8 mouse cellular contexts compared by ENCODE assay signal in the genomic region with DNA sequence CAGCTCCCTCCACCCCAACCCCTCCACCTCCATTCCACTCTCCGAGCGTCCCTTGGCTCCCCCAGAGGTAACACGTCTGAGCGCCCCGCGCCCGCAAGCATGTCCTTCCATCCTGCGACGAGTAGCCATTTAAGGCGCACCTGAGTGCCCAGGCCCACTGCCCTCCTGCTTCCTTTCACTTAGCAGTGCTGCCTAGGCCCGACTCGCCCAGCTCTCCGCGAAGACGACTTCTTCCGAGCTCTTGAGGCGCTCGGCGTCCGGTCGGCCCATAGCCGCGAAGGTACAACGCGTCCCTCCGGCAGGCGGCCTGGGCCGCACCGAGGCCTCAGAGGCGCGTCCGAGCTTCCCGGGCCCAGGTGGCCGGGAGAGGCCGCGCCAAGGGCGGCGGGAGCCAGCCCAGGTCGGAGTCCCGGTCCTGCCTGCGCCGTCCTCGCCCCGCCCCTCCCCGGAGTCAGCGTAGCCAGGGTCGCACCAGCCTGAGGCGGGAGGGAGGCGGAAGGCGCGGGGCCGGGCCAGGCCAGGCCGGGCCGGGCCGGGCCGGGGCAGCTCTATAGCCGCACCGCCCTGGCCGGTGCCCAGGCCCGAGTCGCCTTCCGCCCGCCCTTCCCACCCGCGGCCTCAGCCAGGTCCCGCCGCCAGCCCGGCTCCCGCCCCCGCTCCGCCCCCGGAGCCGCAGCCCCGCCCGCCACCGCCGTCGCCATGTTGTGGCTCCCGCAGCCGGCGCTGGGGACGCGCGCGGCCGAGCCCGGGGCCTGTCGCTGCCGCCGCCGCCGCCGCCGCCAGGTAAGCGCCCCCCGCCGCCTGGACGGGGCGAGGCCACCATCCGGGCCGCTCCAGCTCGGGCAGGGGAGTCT. TPM values are rescaled to one million over a fixed set of nuclear protein-coding genes. Genes with fewer than 3 reads are reported as not detected.
A peak's percentile ranks its signal among the peaks of the same experiment; 100 is the strongest.
DNase-seq lines count a peak whose midpoint lies in the region; ATAC-seq lines count a peak whose summit lies in the region.

A gene (plus strand): TSS at position 702 of the 854 bp plus-strand sequence.

- peak; percentile 88 to 96 for DNase-seq in adrenal gland, adult (ENCODE audit: inconsistent age in 2 of 2, low spot score in 1 of 2)
- peak; percentile 77 for DNase-seq in embryo, embryonic 10 days (ENCODE audit: low spot score)
- peak; percentile 91 for DNase-seq in gastrocnemius, postnatal 10 days
- DNase-seq in induced T-regulatory cell, adult 2 months (ENCODE audit: low read depth): peak; percentile 84
- DNase-seq in left cerebral cortex, postnatal 14 days (ENCODE audit: low spot score in 2 of 2): peak; percentile 45 to 72
- DNase-seq in right cerebral cortex, postnatal 25 days: peak; percentile 85
- peak; percentile 82 to 84 for DNase-seq in urinary bladder, postnatal 4 days (ENCODE audit: low spot score in 2 of 2)

- ATAC-seq in megakaryocyte-erythroid progenitor cell, adult 5-6 weeks (replicated peaks; ENCODE audit: low FRiP score, low TSS enrichment, poor library complexity, severe bottlenecking): peak; percentile 37

- intact Hi-C loops in left cerebral cortex, postnatal 14 days (cut with DNase I): no loop called here

RNA-seq across cellular contexts. Expression of the gene that starts here (rescaled TPM):
- 10 to 100 TPM; 14.8 to 18.2 TPM for total RNA-seq in gastrocnemius, postnatal 10 days (2021)
- 10 to 100 TPM; 20.7 to 24.0 TPM for total RNA-seq in left cerebral cortex, postnatal 14 days (2021)
- 33.1 and 38.5 TPM in 2 replicates for total RNA-seq in megakaryocyte-erythroid progenitor cell, adult 5-6 weeks (2014; fragmentation: Nextera tagmentation)
- 12.5 TPM in 2 replicates for total RNA-seq in megakaryocyte-erythroid progenitor cell, adult 5-6 weeks (2017)

Comparison
In these comparisons a context has a peak if more than half of its experiments do, and no peak if none do; other contexts are left out.
1. Peak in every context shown above with its lines: DNase-seq and ATAC-seq.